Mouse (Mus musculus) lung, embryonic 14.5 days (tissue): ENCODE measurements around the gene Qrich2. TPM values are rescaled to one million over a fixed set of nuclear protein-coding genes. Genes with fewer than 3 reads are reported as not detected.

Experiments used
- ATAC-seq: fragments of 200-750 bp; cut with Nextera tagmentation; 2 replicates; pipeline ENCODE4 v1.8.0; 2017; ENCODE audit warnings: mild to moderate bottlenecking, moderate TSS enrichment, moderate library complexity; ENCODE audit not compliant: insufficient read depth
- DNase-seq: peaks from one replicate; pipeline ENCODE4 v3.0.0-alpha.2; 2015
- H3K27ac ChIP-seq: fragments of 300-500 bp; sonication (generic); 2 replicates; pipeline ENCODE4 v1.5.1; 2014; ENCODE audit warnings: low read depth, mild to moderate bottlenecking, moderate library complexity
- H3K27me3 ChIP-seq: fragments of 300-500 bp; sonication (generic); 2 replicates; pipeline ENCODE4 v1.6.1; 2014; ENCODE audit warnings: low read length, control low read depth; ENCODE audit not compliant: insufficient read depth
- H3K36me3 ChIP-seq: fragments of 300-500 bp; sonication (generic); 2 replicates; pipeline ENCODE4 v1.6.1; 2014; ENCODE audit warnings: control low read depth; ENCODE audit not compliant: insufficient read depth
- H3K4me1 ChIP-seq: fragments of 300-500 bp; sonication (generic); 2 replicates; pipeline ENCODE4 v1.6.1; 2014; ENCODE audit warnings: antibody characterized with exemption, control low read depth; ENCODE audit not compliant: insufficient read depth
- H3K4me2 ChIP-seq: fragments of 300-500 bp; sonication (generic); 2 replicates; pipeline ENCODE4 v1.6.1; 2014; ENCODE audit warnings: mild to moderate bottlenecking
- H3K4me3 ChIP-seq: fragments of 300-500 bp; sonication (generic); 2 replicates; pipeline ENCODE4 v1.5.1; 2014; ENCODE audit warnings: low read depth, low read length
- H3K9ac ChIP-seq: fragments of 300-500 bp; sonication (generic); 2 replicates; pipeline ENCODE4 v1.6.1; 2014
- H3K9me3 ChIP-seq: fragments of 300-500 bp; sonication (generic); 2 replicates; pipeline ENCODE4 v1.6.1; 2016; ENCODE audit warnings: low read depth, low read length, control low read depth
- CTCF ChIP-seq: IDR thresholded peaks from 2 replicates; pipeline ENCODE4 v1.5.1; 2016; ENCODE audit warnings: antibody characterized with exemption, low read depth
- WGBS: fragments of 180-500 bp; shearing (Covaris S2); extraction: QIAGEN DNeasy Blood & Tissue Kit; methylation state at CpG from one replicate; pipeline ENCODE4 v1.1.7; 2014; 5-methylcytosine and 5-hydroxymethylcytosine counted together
- polyA plus RNA-seq: library from polyadenylated mRNA; unstranded; fragments of >200 nt; fragmentation: Nextera tagmentation; extraction: Ambion mirVana; gene quantifications from 2 replicates; pipeline ENCODE4 v1.2.1, GENCODE M21; 2014

Gene Qrich2
- polyA plus RNA-seq, 1 experiment from 2014 or later = 0.45 TPM

GRCm38 (mm10) chr11:116409008-116409407, 57.0 kb downstream of the Qrich2 start:
- WGBS = 76% methylated on average over 3 of the region's 3 CpGs

GRCm38 (mm10) chr11:116406231-116406728, 59.8 kb downstream of the Qrich2 start:
- no peak overlapping the region for H3K4me2 ChIP-seq
- H3K36me3 ChIP-seq = peaks cover 15% of the 10 kb centered on the region; the same call in 1 of the 2 replicates
- TF ChIP-seq CTCF = no peak
- DNase-seq (no peak), ATAC-seq (no peak)
- no peaks in the 10 kb centered on the region for H3K9me3 ChIP-seq
- no peak overlapping the region for H3K27ac ChIP-seq
- H3K9ac ChIP-seq = no peak overlapping the region
- H3K4me3 ChIP-seq = no peak overlapping the region
- WGBS = 90% methylated on average over 16 of the region's 16 CpGs
- H3K4me1 ChIP-seq = no peaks in the 10 kb centered on the region
- H3K27me3 ChIP-seq = no peaks in the 10 kb centered on the region

More at GRCm38 (mm10) chr11:116409008-116409407, 57.0 kb downstream of the Qrich2 start:
- H3K9me3 ChIP-seq = no peaks in the 10 kb centered on the region
- no peak overlapping the region for H3K4me2 ChIP-seq
- H3K9ac ChIP-seq = no peak overlapping the region
- H3K4me3 ChIP-seq = no peak overlapping the region
- H3K4me1 ChIP-seq = 0 out of 2 replicates have a peak, but pooled peaks cover 5% of the 10 kb centered on the region
- 0 out of 2 replicates have a peak, but pooled peaks cover 5% of the 10 kb centered on the region for H3K36me3 ChIP-seq
- no peaks in the 10 kb centered on the region for H3K27me3 ChIP-seq
- no peak for TF ChIP-seq CTCF
- ATAC-seq (no peak), DNase-seq (peak; percentile 30)
- H3K27ac ChIP-seq = no peak overlapping the region

- Histone ChIP-seq H3K4me1 (no peaks in the 10 kb centered on the region), H3K9ac (no peak overlapping the region), H3K27ac (no peak overlapping the region), H3K9me3 (no peaks in the 10 kb centered on the region), H3K27me3 (no peaks in the 10 kb centered on the region), H3K4me3 (no peak overlapping the region), H3K4me2 (no peak overlapping the region), H3K36me3 (peaks cover 15% of the 10 kb centered on the region; the same call in 1 of the 2 replicates)
- DNase-seq (no peak), ATAC-seq (no peak)
- WGBS = 89% methylated on average over 4 of the region's 4 CpGs
- no peak for TF ChIP-seq CTCF
Measured at GRCm38 (mm10) chr11:116405601-116406000, 60.4 kb downstream of the Qrich2 start.

GRCm38 (mm10) chr11:116400560-116400959, 65.5 kb downstream of the Qrich2 start:
- Histone ChIP-seq H3K4me3 (no peak overlapping the region), H3K4me2 (no peak overlapping the region), H3K27me3 (no peaks in the 10 kb centered on the region), H3K4me1 (no peaks in the 10 kb centered on the region), H3K9me3 (no peaks in the 10 kb centered on the region), H3K9ac (no peak overlapping the region), H3K27ac (peak overlapping the region; percentile 18; the same call in 1 of the 2 replicates), H3K36me3 (peaks cover 10% of the 10 kb centered on the region; the same call in 1 of the 2 replicates)
- DNase-seq (no peak), ATAC-seq (no peak)
- 13% methylated on average over 4 of the region's 4 CpGs for WGBS
- no peak for TF ChIP-seq CTCF

- no peak for DNase-seq
- no peaks in the 10 kb centered on the region for H3K27me3 ChIP-seq
- H3K9ac ChIP-seq = no peak overlapping the region
- WGBS = 76% methylated on average over 11 of the region's 11 CpGs
- no peak overlapping the region for H3K4me3 ChIP-seq
- H3K4me2 ChIP-seq = no peak overlapping the region
- no peak overlapping the region for H3K27ac ChIP-seq
- H3K36me3 ChIP-seq = peaks cover 3% of the 10 kb centered on the region; the same call in 1 of the 2 replicates
- no peaks in the 10 kb centered on the region for H3K4me1 ChIP-seq
- no peak for TF ChIP-seq CTCF
- H3K9me3 ChIP-seq = no peaks in the 10 kb centered on the region
- no peak for ATAC-seq
Measured at GRCm38 (mm10) chr11:116398348-116398677, 67.7 kb downstream of the Qrich2 start.

GRCm38 (mm10) chr11:116397517-116398347, 68.3 kb downstream of the Qrich2 start:
- DNase-seq = peak; percentile 23
- no peak overlapping the region for H3K4me3 ChIP-seq
- WGBS = 47% methylated on average over 8 of the region's 8 CpGs
- no peak for ATAC-seq
- no peak for TF ChIP-seq CTCF
- no peak overlapping the region for H3K27ac ChIP-seq
- H3K9me3 ChIP-seq = no peaks in the 10 kb centered on the region
- H3K9ac ChIP-seq = no peak overlapping the region
- no peaks in the 10 kb centered on the region; the same call in 1 of the 2 replicates for H3K36me3 ChIP-seq
- H3K27me3 ChIP-seq = no peaks in the 10 kb centered on the region
- H3K4me2 ChIP-seq = no peak overlapping the region
- H3K4me1 ChIP-seq = no peaks in the 10 kb centered on the region

- no peak for ATAC-seq
- no peak for TF ChIP-seq CTCF
- Histone ChIP-seq H3K4me1 (no peaks in the 10 kb centered on the region), H3K4me3 (no peak overlapping the region), H3K9ac (no peak overlapping the region), H3K36me3 (no peaks in the 10 kb centered on the region; the same call in 1 of the 2 replicates), H3K9me3 (no peaks in the 10 kb centered on the region), H3K4me2 (no peak overlapping the region), H3K27me3 (no peaks in the 10 kb centered on the region), H3K27ac (no peak overlapping the region)
- DNase-seq = no peak
- WGBS = 91% methylated on average over 3 of the region's 3 CpGs
Measured at GRCm38 (mm10) chr11:116396934-116397330, 69.1 kb downstream of the Qrich2 start.
